Comparison of ENCODE assay signal across 13 mouse cellular contexts in the genomic region with DNA sequence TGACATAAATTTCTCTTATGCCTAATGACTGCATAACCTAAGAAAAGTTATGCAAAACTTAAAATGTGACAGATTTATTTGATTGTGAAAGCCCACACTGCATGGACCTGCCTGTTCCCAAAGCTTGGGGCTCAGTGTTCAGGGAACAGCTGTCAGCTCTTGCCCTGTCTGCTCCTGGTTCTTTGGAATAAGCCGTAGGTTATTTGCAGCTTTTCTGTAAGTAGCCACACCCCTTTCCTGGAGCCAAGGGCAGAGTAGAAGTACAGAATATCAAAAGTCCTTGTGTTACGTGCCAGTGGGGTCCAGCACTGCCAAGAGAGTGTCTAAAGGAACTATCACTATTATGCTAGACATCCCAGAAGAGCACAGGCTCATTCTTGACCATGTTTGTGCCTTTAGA. TPM values are rescaled to one million over a fixed set of nuclear protein-coding genes. Genes with fewer than 3 reads are reported as not detected.
A peak's percentile ranks its signal among the peaks of the same experiment; 100 is the strongest.
DNase-seq lines count a peak whose midpoint lies in the region; ATAC-seq lines count a peak whose summit lies in the region.
"Had no signal": no experiment of that assay in that cellular context is flagged by ENCODE, and none has a peak within 500 bp of the region (broad histone marks: within the 10 kb centered on the region; RNA-seq: fewer than 3 reads in every experiment).

No protein-coding gene starts in this region.

- H3K4me1 ChIP-seq in kidney, embryonic 15.5 days = peaks cover 8% of the 10 kb centered on the region
- H3K4me1 ChIP-seq in neural tube, embryonic 15.5 days = peaks cover under 1% of the 10 kb centered on the region
- no peaks in the 10 kb centered on the region for H3K4me1 ChIP-seq in midbrain, embryonic 11.5 days (ENCODE audit: control insufficient read depth, insufficient read depth, low read length)

- no peaks in the 10 kb centered on the region for H3K9me3 ChIP-seq in kidney, embryonic 15.5 days (replicated peaks)
- no peaks in the 10 kb centered on the region for H3K9me3 ChIP-seq in neural tube, embryonic 15.5 days (replicated peaks)
- H3K9me3 ChIP-seq in midbrain, embryonic 11.5 days (ENCODE audit: control insufficient read depth, low read length) = no peaks in the 10 kb centered on the region

- no peak overlapping the region for H3K4me3 ChIP-seq in kidney, embryonic 15.5 days (replicated peaks)
- no peak overlapping the region for H3K4me3 ChIP-seq in neural tube, embryonic 15.5 days (replicated peaks)
- H3K4me3 ChIP-seq in midbrain, embryonic 11.5 days (ENCODE audit: low read depth, low read length) = no peak overlapping the region

- ATAC-seq in kidney, embryonic 15.5 days (replicated peaks; ENCODE audit: low FRiP score) = 0 out of 2 replicates have a peak, but pooled peaks have one; percentile 29
- no peak for ATAC-seq in neural tube, embryonic 15.5 days (ENCODE audit: low FRiP score)
- ATAC-seq in midbrain, embryonic 11.5 days (ENCODE audit: low FRiP score) = no peak
- ATAC-seq: intestine, postnatal 0 days had no signal

- no peak overlapping the region for H3K4me2 ChIP-seq in kidney, embryonic 15.5 days
- no peak overlapping the region for H3K4me2 ChIP-seq in neural tube, embryonic 15.5 days
- H3K4me2 ChIP-seq in midbrain, embryonic 11.5 days = no peak overlapping the region

- no peaks in the 10 kb centered on the region for H3K36me3 ChIP-seq in kidney, embryonic 15.5 days
- no peaks in the 10 kb centered on the region for H3K36me3 ChIP-seq in neural tube, embryonic 15.5 days
- H3K36me3 ChIP-seq in midbrain, embryonic 11.5 days (ENCODE audit: control insufficient read depth, insufficient read depth, low read length) = no peaks in the 10 kb centered on the region

- DNase-seq in kidney, adult 9 months = no peak
- peak; percentile 11 for DNase-seq in NIH3T3 (ENCODE audit: low read depth)
- peak; percentile 61 for DNase-seq in adrenal gland, postnatal 10 days
- peak; percentile 10 for DNase-seq in heart, postnatal 4 days
- DNase-seq in right cerebral cortex, postnatal 25 days = no peak
- DNase-seq in midbrain, embryonic 11.5 days (ENCODE audit: low spot score, missing footprints) = no peak
- DNase-seq: cerebellum, adult 18-20 months; right cerebral cortex, adult 18-20 months; thymus, adult 2 months had no signal

- no peak overlapping the region for H3K27ac ChIP-seq in kidney, embryonic 15.5 days
- H3K27ac ChIP-seq in neural tube, embryonic 15.5 days (replicated peaks) = no peak overlapping the region
- no peak overlapping the region for H3K27ac ChIP-seq in midbrain, embryonic 11.5 days (ENCODE audit: low read depth, low read length)
- H3K27ac ChIP-seq: macrophage had no signal

- no peak overlapping the region for H3K9ac ChIP-seq in kidney, embryonic 15.5 days
- no peak overlapping the region for H3K9ac ChIP-seq in neural tube, embryonic 15.5 days (replicated peaks)
- H3K9ac ChIP-seq in midbrain, embryonic 11.5 days (ENCODE audit: low read length) = no peak overlapping the region

- 23% methylated on average over 2 of the region's 2 CpGs for WGBS in kidney, embryonic 15.5 days
- 46% methylated on average over 2 of the region's 2 CpGs for WGBS in neural tube, embryonic 15.5 days
- WGBS in midbrain, embryonic 11.5 days = 58% methylated on average over 2 of the region's 2 CpGs

- no peaks in the 10 kb centered on the region for H3K27me3 ChIP-seq in kidney, embryonic 15.5 days
- H3K27me3 ChIP-seq in neural tube, embryonic 15.5 days (replicated peaks) = no peaks in the 10 kb centered on the region
- H3K27me3 ChIP-seq in midbrain, embryonic 11.5 days (ENCODE audit: control insufficient read depth, insufficient read depth, low read length) = no peaks in the 10 kb centered on the region

RNA-seq across cellular contexts. Expression of gene Rab10, which starts 6.3 kb away (rescaled TPM):
- polyA plus RNA-seq in kidney, embryonic 15.5 days (2015; fragmentation: Nextera tagmentation; extraction: Ambion mirVana) = 75.5 and 75.7 TPM in 2 replicates
- total RNA-seq in adrenal gland, postnatal 10 days (2021) = 100 to 1,000 TPM; 145 to 155 TPM
- 100 to 1,000 TPM; 113 to 115 TPM for total RNA-seq in heart, postnatal 4 days (2021)
- 135 and 148 TPM in 2 replicates for polyA plus RNA-seq in neural tube, embryonic 15.5 days (2015; fragmentation: Nextera tagmentation; extraction: Ambion mirVana)
- 118 and 124 TPM in 2 replicates for polyA plus RNA-seq in midbrain, embryonic 11.5 days (2014; fragmentation: Nextera tagmentation; extraction: Ambion mirVana)

RNA-seq across cellular contexts. Expression of gene Kif3c, which starts 48.8 kb away (rescaled TPM):
- polyA plus RNA-seq in kidney, embryonic 15.5 days (2015; fragmentation: Nextera tagmentation; extraction: Ambion mirVana) = 10.8 and 11.0 TPM in 2 replicates
- 10 to 100 TPM; 13.2 to 18.5 TPM for total RNA-seq in adrenal gland, postnatal 10 days (2021)
- 1 to 10 TPM; 5.2 to 5.7 TPM for total RNA-seq in heart, postnatal 4 days (2021)
- 64.9 and 74.1 TPM in 2 replicates for polyA plus RNA-seq in neural tube, embryonic 15.5 days (2015; fragmentation: Nextera tagmentation; extraction: Ambion mirVana)
- polyA plus RNA-seq in midbrain, embryonic 11.5 days (2014; fragmentation: Nextera tagmentation; extraction: Ambion mirVana) = 24.0 and 25.7 TPM in 2 replicates

Comparison
In these comparisons a context has a peak if more than half of its experiments do, and no peak if none do; other contexts are left out.
1. DNase-seq: peak in NIH3T3 (single experiment), adrenal gland, postnatal 10 days (single experiment) and heart, postnatal 4 days (single experiment); none in kidney, adult 9 months (single experiment), right cerebral cortex, postnatal 25 days (single experiment) and midbrain, embryonic 11.5 days (single experiment).